Mouse (Mus musculus): ENCODE data around the gene Ankar. TPM values are rescaled to one million over a fixed set of nuclear protein-coding genes. Genes with fewer than 3 reads are reported as not detected.

Ankar gene
- polyA plus RNA-seq, 2 experiments = not detected

- Histone ChIP-seq H3K27me3 (ENCODE audit: control insufficient read depth, insufficient read depth, low read length) (no peaks in the 10 kb centered on the region), H3K36me3 (replicated peaks; ENCODE audit: control insufficient read depth, insufficient read depth, low read depth) (no peaks in the 10 kb centered on the region), H3K4me1 (replicated peaks; ENCODE audit: control insufficient read depth in 2 of 2, insufficient read depth in 2 of 2, low read length in 1 of 2) (no peaks in the 10 kb centered on the region), H3K4me2 (ENCODE audit: low read depth) (no peak overlapping the region), H3K4me3 (ENCODE audit: insufficient read depth in 1 of 2, low read depth in 2 of 2, low read length in 2 of 2) (no peak overlapping the region), H3K27ac (no peak overlapping the region), H3K9me3 (ENCODE audit: control insufficient read depth, low read length) (no peaks in the 10 kb centered on the region), H3K9ac (replicated peaks) (no peak overlapping the region)
- 42% methylated on average over 3 of the region's 3 CpGs for WGBS (ENCODE audit: insufficient replicate concordance)
- ATAC-seq (ENCODE audit: insufficient read depth) (no peak), DNase-seq (ENCODE audit: low read depth in 3 of 3, low spot score in 3 of 3) (peak in 1 of 3 experiments; percentile 51)
- TF ChIP-seq EP300 (IDR thresholded peaks at IDR 0.05; ENCODE audit: low read depth) (no peak), CTCF (IDR thresholded peaks at IDR 0.05; ENCODE audit: low read depth) (no peak)
These were observed 4.1 kb downstream of the Ankar start for GRCm38 (mm10) chr1:72696256-72696655.

- DNase-seq (ENCODE audit: low read depth in 3 of 3, low spot score in 3 of 3) = no peak
- Histone ChIP-seq H3K36me3 (replicated peaks; ENCODE audit: control insufficient read depth, insufficient read depth, low read depth) (no peaks in the 10 kb centered on the region), H3K4me1 (replicated peaks; ENCODE audit: control insufficient read depth in 2 of 2, insufficient read depth in 2 of 2, low read length in 1 of 2) (no peaks in the 10 kb centered on the region), H3K9me3 (ENCODE audit: control insufficient read depth, low read length) (no peaks in the 10 kb centered on the region), H3K9ac (replicated peaks) (no peak overlapping the region), H3K27me3 (ENCODE audit: control insufficient read depth, insufficient read depth, low read length) (no peaks in the 10 kb centered on the region), H3K4me2 (ENCODE audit: low read depth) (no peak overlapping the region), H3K4me3 (ENCODE audit: insufficient read depth in 1 of 2, low read depth in 2 of 2, low read length in 2 of 2) (no peak overlapping the region), H3K27ac (no peak overlapping the region)
- TF ChIP-seq CTCF (IDR thresholded peaks at IDR 0.05; ENCODE audit: low read depth) = no peak
- TF ChIP-seq EP300 (IDR thresholded peaks at IDR 0.05; ENCODE audit: low read depth) = no peak
- 51% methylated on average over 3 of the region's 3 CpGs for WGBS (ENCODE audit: insufficient replicate concordance)
- no peak for ATAC-seq (ENCODE audit: insufficient read depth)
These were observed 27.3 kb downstream of the Ankar start for GRCm38 (mm10) chr1:72673070-72673469.

- H3K27me3 ChIP-seq (ENCODE audit: control insufficient read depth, insufficient read depth, low read length) = no peaks in the 10 kb centered on the region
- TF ChIP-seq CTCF (IDR thresholded peaks at IDR 0.05; ENCODE audit: low read depth) (no peak), EP300 (IDR thresholded peaks at IDR 0.05; ENCODE audit: low read depth) (no peak)
- H3K27ac ChIP-seq = no peak overlapping the region
- peak; percentile 10 to 27 (median 14) for DNase-seq (ENCODE audit: low read depth in 3 of 3, low spot score in 3 of 3)
- H3K4me2 ChIP-seq (ENCODE audit: low read depth) = peak overlapping the region; percentile 44
- no peaks in the 10 kb centered on the region for H3K4me1 ChIP-seq (replicated peaks; ENCODE audit: control insufficient read depth in 2 of 2, insufficient read depth in 2 of 2, low read length in 1 of 2)
- no peak for ATAC-seq (ENCODE audit: insufficient read depth)
- H3K4me3 ChIP-seq (ENCODE audit: insufficient read depth in 1 of 2, low read depth in 2 of 2, low read length in 2 of 2) = peak overlapping the region; percentile 8 to 44; a peak in 2 of 4 replicates
- 36% methylated on average over 49 of the region's 49 CpGs for whole genome bisulfite sequencing (ENCODE audit: insufficient replicate concordance)
- no peaks in the 10 kb centered on the region for H3K36me3 ChIP-seq (replicated peaks; ENCODE audit: control insufficient read depth, insufficient read depth, low read depth)
- no peak overlapping the region for H3K9ac ChIP-seq (replicated peaks)
- H3K9me3 ChIP-seq (ENCODE audit: control insufficient read depth, low read length) = no peaks in the 10 kb centered on the region
These were observed 59.5 kb downstream of the Ankar start for GRCm38 (mm10) chr1:72640658-72641410.

GRCm38 (mm10) chr1:72635221-72635620 lies 65.2 kb downstream of the Ankar start:
- Histone ChIP-seq H3K4me3 (ENCODE audit: insufficient read depth in 1 of 2, low read depth in 2 of 2, low read length in 2 of 2) (no peak overlapping the region), H3K9me3 (ENCODE audit: control insufficient read depth, low read length) (no peaks in the 10 kb centered on the region), H3K4me1 (replicated peaks; ENCODE audit: control insufficient read depth in 2 of 2, insufficient read depth in 2 of 2, low read length in 1 of 2) (no peaks in the 10 kb centered on the region), H3K36me3 (replicated peaks; ENCODE audit: control insufficient read depth, insufficient read depth, low read depth) (no peaks in the 10 kb centered on the region), H3K9ac (replicated peaks) (no peak overlapping the region), H3K4me2 (ENCODE audit: low read depth) (no peak overlapping the region), H3K27ac (no peak overlapping the region), H3K27me3 (ENCODE audit: control insufficient read depth, insufficient read depth, low read length) (no peaks in the 10 kb centered on the region)
- no peak for DNase-seq (ENCODE audit: low read depth in 3 of 3, low spot score in 3 of 3)
- no peak for ATAC-seq (ENCODE audit: insufficient read depth)
- 56% methylated on average over 5 of the region's 5 CpGs for WGBS (ENCODE audit: insufficient replicate concordance)
- TF ChIP-seq CTCF (IDR thresholded peaks at IDR 0.05; ENCODE audit: low read depth) (no peak), EP300 (IDR thresholded peaks at IDR 0.05; ENCODE audit: low read depth) (no peak)

GRCm38 (mm10) chr1:72612172-72612571 lies 88.2 kb downstream of the Ankar start:
- Histone ChIP-seq H3K9me3 (ENCODE audit: control insufficient read depth, low read length) (no peaks in the 10 kb centered on the region), H3K4me2 (ENCODE audit: low read depth) (no peak overlapping the region), H3K4me1 (replicated peaks; ENCODE audit: control insufficient read depth in 2 of 2, insufficient read depth in 2 of 2, low read length in 1 of 2) (no peaks in the 10 kb centered on the region), H3K4me3 (ENCODE audit: insufficient read depth in 1 of 2, low read depth in 2 of 2, low read length in 2 of 2) (no peak overlapping the region), H3K27me3 (ENCODE audit: control insufficient read depth, insufficient read depth, low read length) (no peaks in the 10 kb centered on the region), H3K9ac (replicated peaks) (no peak overlapping the region), H3K36me3 (replicated peaks; ENCODE audit: control insufficient read depth, insufficient read depth, low read depth) (peaks cover 3% of the 10 kb centered on the region), H3K27ac (no peak overlapping the region)
- DNase-seq (ENCODE audit: low read depth in 3 of 3, low spot score in 3 of 3) = no peak
- 79% methylated on average over 6 of the region's 6 CpGs for WGBS (ENCODE audit: insufficient replicate concordance)
- TF ChIP-seq EP300 (IDR thresholded peaks at IDR 0.05; ENCODE audit: low read depth) = no peak
- no peak for TF ChIP-seq CTCF (IDR thresholded peaks at IDR 0.05; ENCODE audit: low read depth)
- no peak for ATAC-seq (ENCODE audit: insufficient read depth)

All from liver, embryonic 14.5 days (tissue).